Mouse (Mus musculus) liver, postnatal 0 days (tissue): ENCODE results near the gene Gm37240.

Experiments used
- CTCF ChIP-seq: sonication (generic); IDR thresholded peaks from 2 replicates; pipeline ENCODE4 v1.5.1; 2016; ENCODE audit warnings: antibody characterized with exemption, low read depth
- EP300 ChIP-seq: IDR thresholded peaks from 2 replicates; pipeline ENCODE4 v1.6.1; 2016; ENCODE audit warnings: antibody characterized with exemption, low read depth, mild to moderate bottlenecking

DNA sequence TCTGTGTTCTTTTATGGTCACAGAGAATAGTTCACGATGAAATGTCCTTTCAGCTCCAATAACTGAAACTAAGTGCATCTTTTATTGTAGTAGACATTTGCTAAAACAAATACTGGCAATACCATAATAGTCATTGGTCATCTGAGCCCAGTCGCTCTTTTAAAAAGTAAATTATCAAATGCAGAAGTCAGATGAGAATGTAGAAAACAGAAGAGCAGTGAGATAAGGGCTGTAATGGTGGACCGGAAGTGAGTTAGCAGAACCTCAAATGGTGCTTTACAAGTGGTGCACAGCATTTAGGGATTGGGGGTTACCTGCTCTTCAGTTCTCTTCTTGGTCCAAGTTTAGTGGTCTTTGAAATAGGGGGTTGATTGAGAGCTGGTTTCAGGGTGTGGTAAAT lies 942.4 kb downstream of the Gm37240 start:
- TF ChIP-seq CTCF = no peak
- no peak for TF ChIP-seq EP300
